Mouse (Mus musculus): Measurements from ENCODE around the gene Plekho2.

Plekho2 gene

GRCm38 (mm10) chr9:65523611-65524364, 56.1 kb downstream of the Plekho2 start:
- DNase-seq, result peak; percentile 79

DNA sequence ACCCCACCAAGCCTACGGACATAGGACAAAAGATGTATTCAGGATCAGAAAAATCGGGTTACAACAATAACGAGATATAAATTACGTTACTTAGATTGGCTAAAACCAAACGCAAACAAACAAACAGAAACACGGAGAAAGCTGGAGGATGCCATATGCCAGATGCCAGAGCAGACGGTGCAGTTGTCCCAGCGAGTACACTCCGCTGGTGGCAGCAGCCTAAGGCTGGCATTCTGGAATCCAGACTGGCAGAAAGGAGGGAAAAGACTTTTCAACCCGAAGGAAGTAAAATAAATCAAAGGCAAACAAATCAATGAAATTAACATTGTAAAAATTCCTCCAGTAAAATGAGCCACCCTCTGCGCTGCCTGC, 59.3 kb downstream of the Plekho2 start:
- DNase-seq, result no peak

GRCm38 (mm10) chr9:65519807-65520504, 59.9 kb downstream of the Plekho2 start, which contains the start of gene Ankdd1a:
Ankdd1a (minus strand) TSS chr9:65520193.
- DNase-seq, result no peak

DNA sequence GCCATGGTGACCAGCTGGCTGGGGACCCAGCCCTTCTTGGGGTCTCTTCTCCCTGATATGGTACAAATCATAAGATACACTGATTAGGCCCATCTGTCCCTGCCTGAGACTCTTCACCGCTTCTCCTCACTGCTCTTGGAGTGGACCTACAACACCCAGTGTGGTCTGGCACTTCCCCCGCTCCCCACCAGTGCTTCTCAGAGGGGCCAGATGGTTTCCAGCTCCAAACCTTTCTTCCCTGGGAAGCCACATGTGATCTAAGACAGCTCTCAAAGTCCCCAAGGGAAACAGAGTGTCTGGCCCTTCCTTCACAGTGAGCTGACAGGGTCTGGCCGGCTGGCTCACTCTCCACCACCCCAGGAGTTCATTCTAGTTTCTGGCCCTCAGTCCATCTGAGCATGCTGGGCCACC, 65.0 kb downstream of the Plekho2 start:
- DNase-seq, result no peak

- no peak for DNase-seq
Measured at GRCm38 (mm10) chr9:65514431-65514830, 65.4 kb downstream of the Plekho2 start.

GRCm38 (mm10) chr9:65512520-65512919, 67.3 kb downstream of the Plekho2 start:
- no peak for DNase-seq

DNA sequence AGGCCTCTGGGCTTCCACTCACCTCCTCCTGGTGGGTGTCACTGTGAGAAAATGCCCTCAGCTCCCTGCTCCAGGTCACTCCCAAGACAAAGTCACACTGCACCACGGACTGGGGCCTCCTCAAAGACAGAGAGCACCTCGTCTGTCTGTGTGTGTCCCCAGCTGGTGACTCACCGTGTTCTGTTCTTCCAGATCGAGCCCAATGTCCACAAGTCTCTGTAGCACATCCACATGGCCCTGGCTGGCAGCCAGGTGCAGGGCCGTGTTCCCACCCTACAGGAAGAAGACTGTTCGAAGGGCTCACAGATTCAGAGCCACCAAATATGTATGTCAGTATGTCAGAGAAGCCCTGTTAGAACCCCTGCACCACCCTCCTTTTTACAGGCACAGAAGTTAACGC, 71.4 kb downstream of the Plekho2 start:
- DNase-seq, result no peak

GRCm38 (mm10) chr9:65502721-65503505, 76.9 kb downstream of the Plekho2 start:
- no peak for DNase-seq

All from lung, postnatal 14 days (tissue).